ENCODE assay signal across 8 mouse cellular contexts in genomic region chr4:128711455-128712135, GRCm38 (mm10). TPM values are rescaled to one million over a fixed set of nuclear protein-coding genes. Genes with fewer than 3 reads are reported as not detected.
DNase-seq lines count a peak whose midpoint lies in the region; ATAC-seq and TF ChIP-seq lines count a peak whose summit lies in the region.

No protein-coding gene starts in this region.

- peak; percentile 95 for DNase-seq in ES-E14 (ENCODE audit: low read depth, low spot score)
- DNase-seq in cerebellum, adult 11-12 months: peak; percentile 95
- DNase-seq in heart, postnatal 36 days: peak; percentile 91
- peak; percentile 89 to 91 for DNase-seq in layer of hippocampus, adult 2 months (ENCODE audit: low spot score in 2 of 2)
- DNase-seq in lung, embryonic 14.5 days: peak; percentile 98
- DNase-seq in ovary, adult 18-20 months (ENCODE audit: low spot score): peak; percentile 82
- peak; percentile 96 for DNase-seq in thymus, postnatal 0 days (ENCODE audit: low spot score)

- peak overlapping the region; percentile 9; the same call in 1 of the 2 replicates for H3K9ac ChIP-seq in ES-E14 (ENCODE audit: insufficient read depth, low read depth, low read length, poor library complexity, severe bottlenecking)
- peak overlapping the region; percentile 13; the same call in 1 of the 2 replicates for H3K9ac ChIP-seq in forebrain, embryonic 15.5 days (replicated peaks)
- peak overlapping the region; percentile 44 for H3K9ac ChIP-seq in lung, embryonic 14.5 days

- peak; percentile 47 for ATAC-seq in forebrain, embryonic 15.5 days (replicated peaks)
- ATAC-seq in lung, embryonic 14.5 days (ENCODE audit: insufficient read depth): peak; percentile 58

- H3K4me1 ChIP-seq in ES-E14 (ENCODE audit: control insufficient read depth in 2 of 2, insufficient read depth in 2 of 2, low read length in 2 of 2, poor library complexity in 1 of 2): peaks cover 6 to 13% of the 10 kb centered on the region in 2 experiments; a peak in 3 of 4 replicates
- peaks cover 45% of the 10 kb centered on the region for H3K4me1 ChIP-seq in forebrain, embryonic 15.5 days
- peaks cover 28% of the 10 kb centered on the region for H3K4me1 ChIP-seq in lung, embryonic 14.5 days (ENCODE audit: insufficient read depth)

- no peaks in the 10 kb centered on the region for H3K27me3 ChIP-seq in forebrain, embryonic 15.5 days
- H3K27me3 ChIP-seq in lung, embryonic 14.5 days (ENCODE audit: insufficient read depth, low read length): no peaks in the 10 kb centered on the region

- no peaks in the 10 kb centered on the region for H3K9me3 ChIP-seq in ES-E14 (ENCODE audit: control insufficient read depth, insufficient read depth, low read depth, low read length)
- H3K9me3 ChIP-seq in forebrain, embryonic 15.5 days: no peaks in the 10 kb centered on the region
- no peaks in the 10 kb centered on the region for H3K9me3 ChIP-seq in lung, embryonic 14.5 days (ENCODE audit: low read depth, low read length)

- H3K36me3 ChIP-seq in ES-E14 (ENCODE audit: control insufficient read depth, insufficient read depth, low read length, poor library complexity, severe bottlenecking): no peaks in the 10 kb centered on the region
- 0 out of 2 replicates have a peak, but pooled peaks cover 7% of the 10 kb centered on the region for H3K36me3 ChIP-seq in forebrain, embryonic 15.5 days
- H3K36me3 ChIP-seq in lung, embryonic 14.5 days (ENCODE audit: insufficient read depth): peaks cover 7% of the 10 kb centered on the region

- TF ChIP-seq CTCF in layer of hippocampus, adult 2 months (conservative IDR thresholded peaks at IDR 0.05): peak; percentile 97
- TF ChIP-seq CTCF in lung, embryonic 14.5 days (IDR thresholded peaks at IDR 0.05; ENCODE audit: low read depth): peak; percentile 100

- intact Hi-C loops in heart, postnatal 36 days (cut with DNase I): loop anchor here (1.0 to 5.0 kb wide), 4 partner anchors 36 to 376 kb away; no protein-coding TSS in a partner anchor

- H3K27ac ChIP-seq in ES-E14 (ENCODE audit: insufficient read depth, low read depth, low read length, poor library complexity, severe bottlenecking): no peak overlapping the region
- peak overlapping the region; percentile 54; the same call in 1 of the 2 replicates for H3K27ac ChIP-seq in forebrain, embryonic 15.5 days (replicated peaks)
- H3K27ac ChIP-seq in layer of hippocampus, adult 2 months: peak overlapping the region; percentile 61
- H3K27ac ChIP-seq in lung, embryonic 14.5 days (ENCODE audit: low read depth): no peak overlapping the region

- H3K4me2 ChIP-seq in forebrain, embryonic 15.5 days (replicated peaks): peak overlapping the region; percentile 45
- peak overlapping the region; percentile 64 for H3K4me2 ChIP-seq in lung, embryonic 14.5 days

- WGBS in forebrain, embryonic 15.5 days: 2% methylated on average over 24 of the region's 24 CpGs
- 7% methylated on average over 24 of the region's 24 CpGs for WGBS in lung, embryonic 14.5 days

- in situ Hi-C loops in ES-E14 (cut with MboI; ENCODE audit: low sequenced_read_pairs in 2 of 2, unreplicated experiment in 2 of 2): no loop called here

- H3K4me3 ChIP-seq in ES-E14 (ENCODE audit: insufficient read depth in 1 of 2, low read depth in 1 of 2, low read length in 2 of 2, poor library complexity in 1 of 2, severe bottlenecking in 1 of 2): peak overlapping the region; percentile 15 to 45; a peak in 2 of 4 replicates
- H3K4me3 ChIP-seq in forebrain, embryonic 15.5 days: peak overlapping the region; percentile 6; the same call in 1 of the 2 replicates
- H3K4me3 ChIP-seq in layer of hippocampus, adult 2 months: no peak overlapping the region; the same call in 1 of the 2 replicates
- H3K4me3 ChIP-seq in lung, embryonic 14.5 days (ENCODE audit: low read depth, low read length): peak overlapping the region; percentile 22

TF ChIP-seq in ES-E14, 5 proteins besides CTCF, POLR2A, EP300 and RAD21:
- TF ChIP-seq ZNF384 (IDR thresholded peaks at IDR 0.05; ENCODE audit: low read depth, low read length): no peak
- peak; percentile 97 for TF ChIP-seq ZC3H11A (IDR thresholded peaks at IDR 0.05; ENCODE audit: borderline replicate concordance, low read depth, low read length)
- TF ChIP-seq MAFK (IDR thresholded peaks at IDR 0.05; ENCODE audit: insufficient read depth, low read depth, low read length): peak; percentile 44; the same call in 1 of the 2 replicates
- no peak for TF ChIP-seq CHD2 (IDR thresholded peaks at IDR 0.05; ENCODE audit: low read depth, low read length)
- TF ChIP-seq HCFC1 (IDR thresholded peaks at IDR 0.05; ENCODE audit: borderline replicate concordance, insufficient read depth, low read length): peak; percentile 51; the same call in 1 of the 2 replicates

RNA-seq across cellular contexts. Expression of gene A3galt2, which starts 43.6 kb away (rescaled TPM):
- total RNA-seq in ES-E14 (2012; rRNA removed): 0.09 and 0.11 TPM in 2 replicates
- polyA plus RNA-seq in forebrain, embryonic 15.5 days (2015; fragmentation: Nextera tagmentation; extraction: Ambion mirVana): 0.45 and 0.61 TPM in 2 replicates
- total RNA-seq in heart, postnatal 36 days (2021): under 1 TPM in 1 of 2 experiments, not detected in 1; 0.08 TPM
- total RNA-seq in layer of hippocampus, adult 2 months (2021): under 1 TPM; 0.20 to 0.26 TPM
- 0.17 and 0.30 TPM in 2 replicates for polyA plus RNA-seq in lung, embryonic 14.5 days (2014; fragmentation: Nextera tagmentation; extraction: Ambion mirVana)
- polyA plus RNA-seq in thymus, postnatal 0 days (2015; fragmentation: Nextera tagmentation; extraction: Ambion mirVana): 0.04 and 0.12 TPM in 2 replicates

RNA-seq across cellular contexts. Expression of gene Phc2, which starts 57.1 kb away (rescaled TPM):
- total RNA-seq in ES-E14 (2012; rRNA removed): 18.0 and 29.8 TPM in 2 replicates
- 88.3 and 102 TPM in 2 replicates for polyA plus RNA-seq in forebrain, embryonic 15.5 days (2015; fragmentation: Nextera tagmentation; extraction: Ambion mirVana)
- total RNA-seq in heart, postnatal 36 days (2021): 10 to 100 TPM; 32.2 to 45.7 TPM
- total RNA-seq in layer of hippocampus, adult 2 months (2021): 10 to 100 TPM; 85.4 to 91.3 TPM
- 99.0 and 107 TPM in 2 replicates for polyA plus RNA-seq in lung, embryonic 14.5 days (2014; fragmentation: Nextera tagmentation; extraction: Ambion mirVana)
- 42.9 and 44.9 TPM in 2 replicates for polyA plus RNA-seq in thymus, postnatal 0 days (2015; fragmentation: Nextera tagmentation; extraction: Ambion mirVana)

Comparison
In these comparisons a context has a peak if more than half of its experiments do, and no peak if none do; other contexts are left out.
1. H3K27ac ChIP-seq: peak in forebrain, embryonic 15.5 days (single experiment) and layer of hippocampus, adult 2 months (single experiment); none in ES-E14 (single experiment) and lung, embryonic 14.5 days (single experiment).
2. Peak in every context shown above with its lines, with median percentiles within 50 percentile points of each other: DNase-seq and H3K9ac ChIP-seq.